Mouse (Mus musculus) ZHBTc4 (cell line): ENCODE measurements around the gene Dbi.
A peak's percentile ranks its signal among the peaks of the same experiment; 100 is the strongest.

Experiments used
- DNase-seq: peaks from one replicate; pipeline ENCODE4 v3.0.0-alpha.2; 2011; ENCODE audit warnings: low read depth, low spot score

Gene Dbi

GRCm38 (mm10) chr1:120121930-120122530, 1.2 kb upstream of the Dbi start:
- DNase-seq = peak; percentile 33

DNA sequence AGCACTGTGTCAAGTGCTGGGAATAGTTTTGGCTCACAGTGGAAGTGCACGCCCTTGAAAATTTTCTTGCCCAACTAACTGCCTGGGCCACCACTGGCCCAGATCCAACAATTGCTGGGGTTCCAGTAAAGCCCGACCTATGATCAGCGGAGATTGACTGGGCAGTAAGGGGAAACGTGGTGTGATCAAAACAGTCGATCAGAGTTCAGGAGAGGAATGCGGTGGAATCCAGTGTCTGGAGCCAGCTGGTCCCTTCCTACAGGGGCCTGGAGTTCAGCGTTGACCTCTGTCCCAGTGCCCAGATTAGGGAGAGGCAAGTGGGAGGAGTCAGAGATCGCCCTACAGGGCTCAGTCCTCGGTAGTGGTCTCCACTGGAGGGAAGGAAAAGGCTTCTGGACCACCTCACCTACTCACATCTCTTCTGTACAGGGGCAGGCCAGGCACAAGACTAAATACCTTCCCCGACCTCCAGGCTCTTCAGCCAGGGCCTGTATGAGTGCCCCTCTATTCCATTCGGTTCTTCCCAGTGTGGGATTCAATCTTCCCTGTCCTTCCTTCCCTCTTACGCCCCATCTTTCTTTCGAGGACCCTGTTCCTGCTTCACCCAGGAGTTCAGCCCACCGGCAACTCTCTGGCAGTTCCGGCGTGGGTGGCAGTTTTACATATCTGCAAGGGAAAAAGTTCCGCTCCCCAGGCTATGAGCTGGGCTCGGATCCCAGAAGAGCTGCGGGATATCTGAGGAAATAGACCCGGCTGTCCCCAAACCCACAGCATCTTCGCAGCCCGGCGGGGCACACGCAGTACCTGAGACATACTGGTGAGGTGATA, 523 bp downstream of the Dbi start:
- DNase-seq = peak; percentile 53

GRCm38 (mm10) chr1:120119389-120119788, 1.5 kb downstream of the Dbi start:
- DNase-seq = no peak

GRCm38 (mm10) chr1:120118854-120119253, 2.0 kb downstream of the Dbi start:
- no peak for DNase-seq

DNA sequence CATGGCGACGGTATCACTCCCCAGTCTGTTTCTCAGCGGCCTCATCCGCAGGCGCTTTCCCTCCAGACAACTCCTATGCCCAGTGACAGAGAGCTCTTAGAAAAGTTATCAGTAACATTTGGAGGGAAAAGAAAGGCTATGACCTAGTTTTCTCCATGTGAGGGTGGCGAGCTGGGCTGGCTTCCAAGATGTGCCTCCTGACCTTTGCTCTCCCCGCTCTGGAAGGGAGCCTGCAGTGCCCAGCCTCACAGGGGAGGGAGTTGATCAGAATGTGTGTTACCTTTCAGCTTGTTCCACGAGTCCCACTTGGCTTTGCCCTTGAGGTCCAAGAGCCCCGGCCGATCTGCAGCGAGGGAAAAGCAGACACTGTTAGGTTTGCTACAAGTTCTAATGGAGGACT, 4.8 kb downstream of the Dbi start:
- no peak for DNase-seq

- no peak for DNase-seq
These were observed 5.2 kb downstream of the Dbi start for GRCm38 (mm10) chr1:120115671-120116081.

DNA sequence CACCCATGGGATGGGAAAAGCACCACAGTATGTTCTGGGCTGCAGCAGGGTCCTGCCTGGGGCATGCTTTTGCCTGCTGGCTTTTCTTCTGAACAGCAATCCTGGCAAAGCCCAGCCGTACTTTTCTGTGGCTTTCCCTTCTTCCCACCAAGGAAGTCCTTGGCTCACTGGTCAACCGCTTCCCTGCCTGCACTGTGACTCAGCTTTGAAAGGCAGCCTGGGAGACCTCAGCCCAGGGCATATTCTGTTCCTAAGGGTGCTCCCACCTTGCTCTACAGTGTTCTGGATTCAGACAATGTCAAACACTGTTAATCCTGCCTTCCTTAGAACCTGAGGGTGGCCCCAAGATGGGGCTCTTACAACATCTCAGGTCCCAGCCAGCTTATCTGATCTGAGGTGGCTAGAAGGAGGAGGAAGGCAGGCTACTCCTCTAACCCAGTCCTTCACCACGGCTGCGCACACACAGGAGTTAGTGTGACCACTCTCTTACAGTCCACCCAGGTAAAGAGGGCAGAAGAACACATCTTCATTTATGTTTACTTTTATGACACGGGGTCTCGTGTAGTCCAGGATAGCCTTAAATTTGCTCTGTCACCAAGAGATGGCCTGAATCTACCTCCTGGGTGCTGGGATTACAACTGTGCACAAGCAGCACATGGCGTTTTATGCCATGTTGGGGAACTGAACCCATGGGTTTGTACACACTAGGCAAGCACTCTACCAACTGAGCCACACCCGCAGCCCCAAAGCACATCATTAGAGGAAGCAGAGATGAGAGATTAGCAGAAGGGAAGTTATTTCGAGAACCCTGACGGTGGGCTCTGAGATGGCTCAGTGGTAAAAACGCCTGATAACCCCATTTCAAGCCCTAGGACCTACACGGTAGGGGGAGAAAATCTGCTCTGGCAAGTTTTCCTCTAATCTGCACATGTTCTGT, 8.4 kb downstream of the Dbi start:
- no peak for DNase-seq

- no peak for DNase-seq
These were observed 9.1 kb downstream of the Dbi start for GRCm38 (mm10) chr1:120111766-120112165.

DNA sequence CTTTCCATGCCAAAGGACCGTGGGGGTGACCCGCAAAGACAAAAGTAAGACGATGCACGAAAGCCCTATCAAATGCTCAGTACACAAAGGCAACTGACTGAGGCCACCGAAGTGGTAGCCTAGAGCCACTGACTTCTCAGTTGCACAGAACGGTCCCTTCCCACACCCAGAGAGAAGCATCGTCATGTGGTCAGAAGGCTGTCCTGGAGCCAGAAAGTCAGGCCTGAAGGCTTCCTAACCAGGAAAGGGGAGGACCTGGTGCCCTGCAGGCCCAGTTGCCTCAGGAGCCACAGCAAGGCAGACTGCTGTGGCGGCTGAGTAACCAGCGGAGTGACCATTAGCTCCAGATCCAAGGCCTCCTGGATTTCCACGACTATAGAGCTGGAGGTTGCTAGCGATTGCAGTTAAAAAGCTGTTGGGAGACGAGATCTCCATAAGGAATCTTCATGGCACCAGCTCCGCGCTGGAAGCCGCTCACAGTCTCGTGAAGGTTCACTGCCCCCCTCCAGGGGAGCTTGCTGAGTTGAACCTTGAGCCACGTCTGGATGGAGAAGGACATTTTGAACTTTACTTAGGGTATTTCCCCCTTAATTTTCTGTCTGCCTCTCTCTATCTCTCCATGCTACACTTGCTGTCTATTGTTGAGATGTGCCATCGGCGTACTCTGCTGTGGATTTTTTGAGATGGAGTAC, 11.0 kb downstream of the Dbi start:
- DNase-seq = no peak

GRCm38 (mm10) chr1:120105556-120105959, 15.3 kb downstream of the Dbi start:
- DNase-seq = no peak

DNA sequence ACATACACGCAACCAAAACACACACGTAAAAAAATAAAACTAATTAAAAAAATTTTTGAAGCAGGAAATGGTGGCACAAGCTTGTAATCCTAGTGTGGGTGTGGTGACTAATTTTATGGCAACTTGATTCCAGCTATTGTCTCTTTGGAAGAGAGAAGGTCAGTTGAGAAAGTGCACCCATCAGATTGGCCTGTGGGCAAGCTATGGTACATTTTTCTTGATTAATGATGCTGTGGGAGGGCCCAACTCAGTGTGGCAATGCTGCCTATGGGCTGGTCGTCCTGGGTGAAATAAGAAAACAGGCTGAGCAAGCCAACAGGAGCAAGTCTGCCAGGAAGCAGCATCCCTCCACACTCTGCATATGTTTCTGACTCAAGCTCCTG, 19.7 kb downstream of the Dbi start:
- DNase-seq = no peak

- no peak for DNase-seq
These were observed 20.2 kb downstream of the Dbi start for GRCm38 (mm10) chr1:120100456-120101226.

GRCm38 (mm10) chr1:120099483-120099882, 21.4 kb downstream of the Dbi start:
- no peak for DNase-seq

- DNase-seq = peak; percentile 70
These were observed 22.6 kb downstream of the Dbi start for GRCm38 (mm10) chr1:120098327-120098726.

- no peak for DNase-seq
These were observed 26.0 kb downstream of the Dbi start for GRCm38 (mm10) chr1:120094920-120095319.

- peak; percentile 91 for DNase-seq
These were observed 27.3 kb downstream of the Dbi start for GRCm38 (mm10) chr1:120093482-120094134.

- no peak for DNase-seq
These were observed 29.9 kb downstream of the Dbi start for GRCm38 (mm10) chr1:120090880-120091570.

- DNase-seq = peak; percentile 73
These were observed 31.7 kb downstream of the Dbi start for GRCm38 (mm10) chr1:120089180-120089579.

- DNase-seq = peak; percentile 82
These were observed 34.2 kb downstream of the Dbi start for GRCm38 (mm10) chr1:120086644-120087043.

- DNase-seq = peak; percentile 93
These were observed 35.2 kb downstream of the Dbi start for GRCm38 (mm10) chr1:120085696-120086095.
